Mouse (Mus musculus): Measurements from ENCODE around the gene Ggt6. TPM values are rescaled to one million over a fixed set of nuclear protein-coding genes. Genes with fewer than 3 reads are reported as not detected.

Gene Ggt6
- polyA plus RNA-seq, 1 experiment from 2014 or later = 0.51 TPM

GRCm38 (mm10) chr11:72413016-72413415, 22.3 kb upstream of the Ggt6 start:
- H3K4me1 ChIP-seq (ENCODE audit: control insufficient read depth, insufficient read depth, low read length) = peaks cover 19% of the 10 kb centered on the region
- no peak overlapping the region for H3K27ac ChIP-seq (ENCODE audit: low read length)
- no peaks in the 10 kb centered on the region for H3K9me3 ChIP-seq (ENCODE audit: control insufficient read depth, low read depth, low read length)
- no peak overlapping the region for H3K4me2 ChIP-seq (replicated peaks; ENCODE audit: low read depth, low read length)
- H3K4me3 ChIP-seq (ENCODE audit: low read depth, low read length) = no peak overlapping the region
- no peak overlapping the region for H3K9ac ChIP-seq (replicated peaks; ENCODE audit: low read depth, low read length)
- WGBS = 60% methylated on average over 7 of the region's 7 CpGs
- no peaks in the 10 kb centered on the region for H3K36me3 ChIP-seq (ENCODE audit: control insufficient read depth, insufficient read depth, low read length)
- H3K27me3 ChIP-seq (ENCODE audit: control insufficient read depth, insufficient read depth, low read length) = no peaks in the 10 kb centered on the region
- no peak for ATAC-seq (ENCODE audit: insufficient number of reproducible peaks, insufficient read depth, low FRiP score, low read depth)

GRCm38 (mm10) chr11:72413601-72414190, 21.6 kb upstream of the Ggt6 start:
- Histone ChIP-seq H3K9me3 (ENCODE audit: control insufficient read depth, low read depth, low read length) (no peaks in the 10 kb centered on the region), H3K4me2 (replicated peaks; ENCODE audit: low read depth, low read length) (no peak overlapping the region), H3K27ac (ENCODE audit: low read length) (no peak overlapping the region), H3K4me1 (ENCODE audit: control insufficient read depth, insufficient read depth, low read length) (peaks cover 14% of the 10 kb centered on the region), H3K36me3 (ENCODE audit: control insufficient read depth, insufficient read depth, low read length) (no peaks in the 10 kb centered on the region), H3K27me3 (ENCODE audit: control insufficient read depth, insufficient read depth, low read length) (no peaks in the 10 kb centered on the region), H3K9ac (replicated peaks; ENCODE audit: low read depth, low read length) (no peak overlapping the region), H3K4me3 (ENCODE audit: low read depth, low read length) (no peak overlapping the region)
- no peak for ATAC-seq (ENCODE audit: insufficient number of reproducible peaks, insufficient read depth, low FRiP score, low read depth)
- 46% methylated on average over 5 of the region's 5 CpGs for WGBS

GRCm38 (mm10) chr11:72415155-72415554, 20.2 kb upstream of the Ggt6 start:
- H3K4me2 ChIP-seq (replicated peaks; ENCODE audit: low read depth, low read length) = no peak overlapping the region
- H3K27me3 ChIP-seq (ENCODE audit: control insufficient read depth, insufficient read depth, low read length) = no peaks in the 10 kb centered on the region
- 61% methylated on average over 8 of the region's 8 CpGs for WGBS
- no peak overlapping the region for H3K9ac ChIP-seq (replicated peaks; ENCODE audit: low read depth, low read length)
- H3K36me3 ChIP-seq (ENCODE audit: control insufficient read depth, insufficient read depth, low read length) = no peaks in the 10 kb centered on the region
- no peaks in the 10 kb centered on the region for H3K9me3 ChIP-seq (ENCODE audit: control insufficient read depth, low read depth, low read length)
- H3K4me3 ChIP-seq (ENCODE audit: low read depth, low read length) = no peak overlapping the region
- no peak overlapping the region for H3K27ac ChIP-seq (ENCODE audit: low read length)
- no peak for ATAC-seq (ENCODE audit: insufficient number of reproducible peaks, insufficient read depth, low FRiP score, low read depth)
- H3K4me1 ChIP-seq (ENCODE audit: control insufficient read depth, insufficient read depth, low read length) = no peaks in the 10 kb centered on the region; the same call in 1 of the 2 replicates

- WGBS = 90% methylated on average over 5 of the region's 5 CpGs
- H3K27ac ChIP-seq (ENCODE audit: low read length) = no peak overlapping the region
- no peaks in the 10 kb centered on the region for H3K36me3 ChIP-seq (ENCODE audit: control insufficient read depth, insufficient read depth, low read length)
- H3K27me3 ChIP-seq (ENCODE audit: control insufficient read depth, insufficient read depth, low read length) = no peaks in the 10 kb centered on the region
- no peaks in the 10 kb centered on the region for H3K4me1 ChIP-seq (ENCODE audit: control insufficient read depth, insufficient read depth, low read length)
- H3K4me3 ChIP-seq (ENCODE audit: low read depth, low read length) = no peak overlapping the region
- no peak overlapping the region for H3K9ac ChIP-seq (replicated peaks; ENCODE audit: low read depth, low read length)
- no peaks in the 10 kb centered on the region for H3K9me3 ChIP-seq (ENCODE audit: control insufficient read depth, low read depth, low read length)
- ATAC-seq (ENCODE audit: insufficient number of reproducible peaks, insufficient read depth, low FRiP score, low read depth) = no peak
- no peak overlapping the region for H3K4me2 ChIP-seq (replicated peaks; ENCODE audit: low read depth, low read length)
Observed at GRCm38 (mm10) chr11:72416666-72417065, 18.7 kb upstream of the Ggt6 start.

- H3K4me1 ChIP-seq (ENCODE audit: control insufficient read depth, insufficient read depth, low read length) = no peaks in the 10 kb centered on the region
- ATAC-seq (ENCODE audit: insufficient number of reproducible peaks, insufficient read depth, low FRiP score, low read depth) = no peak
- no peak overlapping the region for H3K27ac ChIP-seq (ENCODE audit: low read length)
- no peaks in the 10 kb centered on the region for H3K9me3 ChIP-seq (ENCODE audit: control insufficient read depth, low read depth, low read length)
- H3K9ac ChIP-seq (replicated peaks; ENCODE audit: low read depth, low read length) = no peak overlapping the region
- H3K4me3 ChIP-seq (ENCODE audit: low read depth, low read length) = no peak overlapping the region
- H3K4me2 ChIP-seq (replicated peaks; ENCODE audit: low read depth, low read length) = no peak overlapping the region
- 24% methylated on average over 4 of the region's 4 CpGs for WGBS
- H3K36me3 ChIP-seq (ENCODE audit: control insufficient read depth, insufficient read depth, low read length) = no peaks in the 10 kb centered on the region
- H3K27me3 ChIP-seq (ENCODE audit: control insufficient read depth, insufficient read depth, low read length) = no peaks in the 10 kb centered on the region
Observed at GRCm38 (mm10) chr11:72417376-72417775, 17.9 kb upstream of the Ggt6 start.

- Histone ChIP-seq H3K9ac (replicated peaks; ENCODE audit: low read depth, low read length) (no peak overlapping the region), H3K36me3 (ENCODE audit: control insufficient read depth, insufficient read depth, low read length) (no peaks in the 10 kb centered on the region), H3K9me3 (ENCODE audit: control insufficient read depth, low read depth, low read length) (no peaks in the 10 kb centered on the region), H3K4me3 (ENCODE audit: low read depth, low read length) (no peak overlapping the region), H3K4me2 (replicated peaks; ENCODE audit: low read depth, low read length) (no peak overlapping the region), H3K27me3 (ENCODE audit: control insufficient read depth, insufficient read depth, low read length) (no peaks in the 10 kb centered on the region), H3K4me1 (ENCODE audit: control insufficient read depth, insufficient read depth, low read length) (no peaks in the 10 kb centered on the region), H3K27ac (ENCODE audit: low read length) (no peak overlapping the region)
- WGBS = 55% methylated on average over 8 of the region's 8 CpGs
- no peak for ATAC-seq (ENCODE audit: insufficient number of reproducible peaks, insufficient read depth, low FRiP score, low read depth)
Observed at GRCm38 (mm10) chr11:72418227-72418626, 17.1 kb upstream of the Ggt6 start.

GRCm38 (mm10) chr11:72419006-72419405, 16.3 kb upstream of the Ggt6 start:
- no peaks in the 10 kb centered on the region for H3K9me3 ChIP-seq (ENCODE audit: control insufficient read depth, low read depth, low read length)
- WGBS = 83% methylated on average over 6 of the region's 6 CpGs
- no peaks in the 10 kb centered on the region for H3K36me3 ChIP-seq (ENCODE audit: control insufficient read depth, insufficient read depth, low read length)
- no peaks in the 10 kb centered on the region for H3K27me3 ChIP-seq (ENCODE audit: control insufficient read depth, insufficient read depth, low read length)
- H3K4me3 ChIP-seq (ENCODE audit: low read depth, low read length) = no peak overlapping the region
- H3K27ac ChIP-seq (ENCODE audit: low read length) = no peak overlapping the region
- H3K4me2 ChIP-seq (replicated peaks; ENCODE audit: low read depth, low read length) = no peak overlapping the region
- no peak for ATAC-seq (ENCODE audit: insufficient number of reproducible peaks, insufficient read depth, low FRiP score, low read depth)
- H3K9ac ChIP-seq (replicated peaks; ENCODE audit: low read depth, low read length) = no peak overlapping the region
- no peaks in the 10 kb centered on the region for H3K4me1 ChIP-seq (ENCODE audit: control insufficient read depth, insufficient read depth, low read length)

- WGBS = 82% methylated on average over 6 of the region's 6 CpGs
- Histone ChIP-seq H3K4me1 (ENCODE audit: control insufficient read depth, insufficient read depth, low read length) (no peaks in the 10 kb centered on the region), H3K9ac (replicated peaks; ENCODE audit: low read depth, low read length) (no peak overlapping the region), H3K36me3 (ENCODE audit: control insufficient read depth, insufficient read depth, low read length) (no peaks in the 10 kb centered on the region), H3K4me2 (replicated peaks; ENCODE audit: low read depth, low read length) (no peak overlapping the region), H3K27me3 (ENCODE audit: control insufficient read depth, insufficient read depth, low read length) (no peaks in the 10 kb centered on the region), H3K9me3 (ENCODE audit: control insufficient read depth, low read depth, low read length) (no peaks in the 10 kb centered on the region), H3K4me3 (ENCODE audit: low read depth, low read length) (no peak overlapping the region), H3K27ac (ENCODE audit: low read length) (no peak overlapping the region)
- ATAC-seq (ENCODE audit: insufficient number of reproducible peaks, insufficient read depth, low FRiP score, low read depth) = no peak
Observed at GRCm38 (mm10) chr11:72420460-72421122, 14.7 kb upstream of the Ggt6 start.

Measured in stomach, embryonic 14.5 days (tissue).